Mouse (Mus musculus): ENCODE measurements at regions not wholly inside any gene's neighbourhood (a gene's known extent, or its start where the extent isn't known, plus 50 kb on each side); places are given as distances from the start of the nearest gene placed in this dataset.
A peak's percentile ranks its signal among the peaks of the same experiment; 100 is the strongest.

DNA sequence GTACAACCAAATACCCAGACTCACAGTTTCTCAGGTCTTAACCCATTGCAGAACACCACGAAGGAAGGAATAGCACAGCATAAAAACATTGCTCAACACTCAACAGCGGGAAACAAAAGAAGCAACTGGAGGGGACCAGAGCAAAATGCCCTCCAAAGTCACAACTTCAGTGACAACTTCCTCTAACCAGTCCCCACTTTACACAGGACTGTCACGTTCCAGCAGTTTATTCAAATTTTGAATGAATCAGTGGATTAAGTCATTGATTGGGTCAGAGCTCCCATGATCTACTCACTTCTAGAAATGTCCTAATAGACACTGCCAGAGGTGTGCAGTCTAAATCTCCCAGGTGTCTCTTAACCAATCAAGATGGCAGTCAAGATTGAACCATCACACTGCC lies 53.3 kb upstream of the Actbl2 start:
- DNase-seq = no peak
- intact Hi-C loops (cut with DNase I) = no loop called here

DNA sequence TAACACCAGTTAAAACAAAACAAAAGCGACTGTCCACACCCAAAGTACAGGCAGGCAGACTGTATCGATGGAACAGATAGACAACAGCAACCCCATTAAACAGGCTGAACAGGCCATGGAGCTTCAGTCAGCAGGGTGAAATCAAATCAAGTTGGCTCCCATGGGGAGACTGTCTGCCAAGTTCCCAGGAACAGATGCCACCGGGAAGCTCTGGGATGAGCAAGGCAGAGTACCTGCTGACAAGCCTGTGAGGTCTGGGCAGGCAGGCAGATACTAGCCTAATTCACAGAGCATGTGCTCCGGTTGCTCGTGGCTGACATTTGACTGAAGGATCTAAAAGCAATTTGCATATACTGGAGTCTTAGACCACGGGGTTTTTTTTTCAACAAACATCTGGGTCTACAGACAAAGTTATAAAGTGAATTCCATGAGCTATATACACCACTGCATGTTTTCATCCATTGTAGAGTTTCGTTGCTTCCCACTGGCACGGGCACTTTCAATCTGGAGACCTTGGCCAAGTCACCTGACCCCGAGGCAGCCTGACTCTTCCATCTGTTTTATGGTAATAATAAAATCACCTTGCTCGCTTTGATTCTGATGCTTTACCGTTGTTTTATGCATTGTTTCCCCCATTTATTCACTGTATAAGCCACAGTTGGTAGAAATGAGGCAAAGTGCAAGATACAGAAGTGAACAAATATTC lies 50.1 kb upstream of the Actbl2 start:
- peak; percentile 16 to 32 for DNase-seq
- intact Hi-C loops (cut with DNase I) = no loop called here

All from heart, postnatal 14 days (tissue).